Mouse (Mus musculus) ovary, postnatal 36 days (tissue): ENCODE measurements at regions not wholly inside any gene's neighbourhood (a gene's known extent, or its start where the extent isn't known, plus 50 kb on each side); places are given as distances from the start of the nearest gene placed in this dataset.

Experiments
- DNase-seq: peaks from one replicate; pipeline ENCODE4 v3.0.0; 2022; ENCODE audit warnings: low spot score, mixed read lengths

DNA sequence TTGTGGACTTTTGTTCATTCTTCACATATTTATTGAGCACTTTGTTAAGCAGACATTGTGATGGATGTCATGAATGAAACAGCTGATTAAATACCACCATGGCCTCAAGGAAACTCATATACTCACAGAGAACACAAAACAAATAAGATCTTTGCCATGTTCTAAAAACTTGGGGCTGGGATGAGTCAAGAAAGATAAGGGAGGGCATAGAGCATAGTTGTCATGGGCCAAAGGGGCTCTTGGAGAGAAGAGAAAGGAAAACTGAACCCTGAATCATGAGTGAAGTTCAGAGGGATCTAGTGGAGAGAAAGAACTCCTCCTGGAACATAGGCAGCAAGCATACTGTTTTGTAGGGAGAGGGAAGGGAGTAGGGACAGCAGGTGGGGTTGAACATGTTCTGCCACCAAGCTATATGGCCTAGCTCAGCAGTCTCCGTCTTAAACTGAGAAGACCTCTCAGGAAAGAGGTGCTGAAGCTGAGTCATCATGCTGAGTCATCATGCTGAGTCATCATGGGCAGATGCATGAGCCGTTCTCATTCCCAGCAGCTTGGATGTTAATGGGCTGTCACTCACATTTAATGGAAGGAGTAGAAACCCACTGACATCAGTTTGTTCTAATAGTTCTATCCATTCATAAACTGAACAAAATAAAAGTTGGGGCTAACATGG lies 69.6 kb downstream of the Cetn3 start:
- DNase-seq = no peak

DNA sequence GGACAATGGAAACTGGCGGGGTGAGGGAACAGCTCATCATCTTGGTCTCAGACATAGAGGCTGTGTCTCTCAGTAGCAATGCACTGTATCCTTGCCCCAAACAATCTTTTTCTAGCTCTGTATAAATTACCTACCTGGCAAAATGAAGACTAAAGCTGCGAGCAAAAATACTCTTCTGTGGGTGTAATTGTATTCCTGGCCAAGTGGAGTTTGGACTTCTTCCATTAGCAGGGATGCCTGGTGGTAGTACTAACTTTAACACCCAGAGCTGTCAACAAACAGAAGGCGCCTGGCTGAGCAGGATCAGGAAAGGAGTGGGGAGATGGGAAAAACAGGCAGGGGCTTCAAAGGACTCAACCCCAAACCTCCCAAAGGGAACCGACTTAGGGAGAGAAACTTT lies 73.2 kb downstream of the Cetn3 start:
- no peak for DNase-seq

DNA sequence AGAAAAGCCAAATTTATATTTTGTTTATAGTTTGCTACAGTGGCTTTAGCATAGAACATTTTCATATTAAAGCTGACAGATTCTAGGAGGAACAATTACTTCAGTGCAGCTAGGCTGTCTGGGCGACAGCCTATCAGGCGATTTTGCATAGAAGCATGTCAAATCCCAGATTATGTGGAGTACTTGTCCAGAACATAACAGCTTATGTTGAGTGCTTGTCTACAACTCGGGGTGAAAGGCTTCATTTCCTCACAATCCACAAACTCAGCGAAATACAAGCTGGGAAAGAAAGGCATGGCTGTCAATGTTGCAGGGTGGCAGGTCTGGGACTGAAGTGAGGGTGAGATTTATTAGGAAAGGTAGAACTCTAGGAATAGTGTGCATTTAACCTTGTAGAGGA lies 77.8 kb downstream of the Cetn3 start:
- DNase-seq = no peak

DNA sequence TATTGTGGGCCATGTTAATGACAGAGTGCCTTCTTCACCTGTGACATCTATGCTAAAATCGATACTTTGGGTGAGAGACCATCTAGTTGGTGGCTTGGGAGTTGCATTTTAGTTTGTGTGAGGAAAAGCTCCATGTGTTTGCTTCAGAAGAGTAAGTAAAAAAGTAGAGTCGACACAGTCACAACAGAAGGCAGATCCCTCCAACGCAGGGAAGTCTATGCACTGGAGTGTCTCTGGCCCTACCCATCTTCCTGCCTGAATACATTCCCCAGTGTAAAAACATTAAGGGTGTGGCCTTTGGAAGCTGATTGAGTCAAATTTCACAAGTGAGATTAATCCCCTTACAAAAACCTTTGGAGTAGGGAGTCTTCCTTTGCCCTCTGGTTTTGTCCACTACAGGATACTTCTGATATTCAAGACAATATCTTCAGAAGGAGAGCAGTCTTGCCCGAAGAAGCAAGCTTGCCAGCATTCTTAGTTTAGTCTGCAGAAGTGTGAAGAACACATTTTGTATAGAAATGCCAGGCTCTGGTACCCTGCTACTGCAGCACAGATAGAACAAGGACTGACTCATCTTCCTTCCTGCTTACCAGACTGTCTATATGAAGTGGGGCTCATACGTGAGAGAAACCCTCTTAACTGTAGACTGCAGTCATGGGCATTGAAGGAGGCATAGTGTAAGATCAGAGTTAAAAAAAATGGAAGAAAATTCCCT lies 79.2 kb downstream of the Cetn3 start:
- no peak for DNase-seq

DNA sequence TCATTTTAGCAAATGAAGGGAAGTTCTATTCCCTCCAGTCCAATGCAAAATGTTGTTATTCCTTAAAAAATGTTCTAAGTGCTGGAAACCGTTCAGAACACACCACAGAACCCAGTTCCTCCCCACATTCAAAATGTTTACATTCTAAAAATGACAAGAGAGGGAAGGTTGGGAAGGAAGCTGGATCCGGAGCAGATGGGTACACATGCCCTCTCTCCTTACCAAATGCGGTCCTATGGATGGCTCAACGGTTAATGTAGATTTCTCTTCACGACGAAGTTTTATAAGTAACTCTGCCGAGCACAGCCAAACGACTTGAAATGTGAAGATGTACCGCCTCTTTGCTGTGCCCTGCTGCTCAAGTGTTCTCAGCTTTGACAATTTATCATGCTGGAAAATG lies 88.3 kb downstream of the Cetn3 start:
- no peak for DNase-seq

DNA sequence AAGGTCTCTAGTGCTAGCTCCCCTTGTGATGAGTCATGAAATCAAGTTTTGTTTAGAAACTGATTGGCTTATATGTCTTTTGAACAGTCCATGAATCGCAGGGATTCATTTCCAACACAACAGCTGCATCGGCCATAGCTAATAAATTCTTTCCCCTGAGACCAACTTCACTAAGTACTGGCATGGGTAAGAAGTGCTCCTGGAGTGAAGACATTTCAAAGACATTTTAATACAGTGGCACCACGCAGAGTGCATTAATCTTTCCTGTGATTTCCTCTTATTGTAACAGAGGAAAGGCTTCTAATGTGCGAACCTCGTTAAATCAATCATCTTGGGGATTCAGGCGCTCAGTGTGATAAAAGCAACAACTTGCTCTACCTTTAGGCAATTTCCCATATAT lies 103.0 kb downstream of the Cetn3 start:
- DNase-seq = no peak

DNA sequence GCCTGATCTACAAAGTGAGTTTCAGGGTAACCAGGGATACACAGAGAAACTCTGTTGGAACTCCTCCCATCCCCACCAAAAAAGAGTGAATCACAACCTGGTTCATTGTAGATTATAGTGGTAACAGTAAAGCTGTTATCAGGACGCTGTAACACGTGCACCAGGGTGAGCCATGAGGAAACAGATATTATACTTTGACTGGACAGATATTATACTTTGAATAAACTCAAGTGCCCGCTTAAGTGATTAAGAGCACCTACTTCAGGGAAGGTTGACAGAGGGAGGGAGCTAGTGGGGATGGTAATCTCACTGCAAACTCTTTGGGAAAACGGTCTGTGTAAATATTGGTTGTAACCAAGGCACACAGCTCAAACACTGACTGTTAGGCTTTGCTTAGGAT lies 147.4 kb downstream of the Cetn3 start:
- DNase-seq = no peak

DNA sequence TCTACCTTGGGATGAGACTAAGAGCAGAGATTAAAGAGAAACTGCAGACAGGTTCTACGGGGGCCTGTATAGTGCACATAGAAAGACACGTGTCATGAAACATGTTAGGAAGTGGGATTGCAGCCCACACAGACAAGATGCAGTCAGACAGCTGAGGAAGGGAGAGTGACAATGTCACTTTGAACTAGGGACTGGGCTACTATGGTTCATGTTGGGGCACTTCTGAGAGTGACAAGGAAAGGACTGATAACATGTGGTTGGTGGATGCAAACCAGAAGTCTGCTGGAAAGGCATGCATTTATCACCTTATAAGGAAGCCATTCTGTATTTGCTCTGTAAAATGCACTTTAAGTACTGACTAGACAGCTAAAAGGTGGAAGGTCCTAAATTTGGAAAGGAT lies 148.3 kb downstream of the Cetn3 start:
- no peak for DNase-seq

DNA sequence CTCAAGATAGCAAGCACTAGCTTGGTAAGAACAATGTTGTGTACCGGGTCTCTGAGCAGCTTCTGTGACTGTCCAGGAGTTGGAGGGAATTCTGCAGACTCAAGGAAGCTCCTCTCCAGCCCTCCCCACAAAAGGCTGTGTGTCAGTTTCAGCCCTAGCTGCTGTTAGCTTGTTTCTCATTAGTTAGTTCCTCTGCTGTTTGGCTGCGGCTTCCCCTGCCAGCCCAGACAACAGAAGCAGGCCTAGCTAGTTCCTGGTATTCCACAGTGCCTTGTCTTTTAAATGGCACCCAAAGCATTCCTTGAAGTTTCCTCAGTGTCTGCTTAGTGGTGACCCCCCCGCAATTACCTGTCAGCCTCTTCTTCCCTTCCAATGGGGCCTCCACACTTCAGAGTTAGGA lies 154.2 kb downstream of the Cetn3 start:
- DNase-seq = no peak

DNA sequence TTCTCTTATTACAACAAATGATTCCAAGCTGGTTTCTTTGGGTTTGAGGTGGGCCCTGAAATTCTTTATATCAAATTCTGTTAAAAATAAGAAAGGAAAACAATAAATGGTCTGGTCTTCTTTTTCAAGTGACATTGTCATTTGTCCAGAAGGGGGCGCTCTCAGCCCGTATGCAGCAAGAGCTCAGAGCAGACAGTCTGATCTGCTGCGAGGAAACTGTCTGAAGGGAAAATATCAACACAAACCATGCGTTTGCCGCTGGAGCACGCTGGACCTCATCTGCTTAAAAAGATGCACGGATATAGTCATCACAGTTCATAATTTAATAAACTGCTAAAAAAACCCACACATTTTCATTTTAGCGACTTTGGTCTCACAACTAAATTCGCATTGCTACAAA lies 161.2 kb downstream of the Cetn3 start:
- DNase-seq = peak; percentile 66

DNA sequence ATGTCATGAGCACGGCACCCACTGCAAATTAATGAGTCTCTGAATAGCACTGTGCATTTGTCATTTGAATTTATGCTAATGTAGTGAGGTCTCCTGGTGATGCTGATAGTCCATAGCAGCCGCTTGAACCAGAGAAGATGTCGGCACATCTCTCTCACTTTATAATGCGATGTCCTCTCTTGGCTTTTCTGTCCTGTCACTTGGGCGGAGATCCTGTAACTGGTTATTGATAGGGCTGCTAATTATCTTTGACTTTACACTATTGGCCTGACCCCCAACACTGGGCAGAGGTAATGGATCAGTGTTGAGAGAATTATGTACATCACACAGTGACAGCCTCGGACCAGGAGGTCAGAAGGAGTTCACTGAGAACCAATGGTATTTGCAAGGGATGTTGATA lies 161.6 kb downstream of the Cetn3 start:
- no peak for DNase-seq

DNA sequence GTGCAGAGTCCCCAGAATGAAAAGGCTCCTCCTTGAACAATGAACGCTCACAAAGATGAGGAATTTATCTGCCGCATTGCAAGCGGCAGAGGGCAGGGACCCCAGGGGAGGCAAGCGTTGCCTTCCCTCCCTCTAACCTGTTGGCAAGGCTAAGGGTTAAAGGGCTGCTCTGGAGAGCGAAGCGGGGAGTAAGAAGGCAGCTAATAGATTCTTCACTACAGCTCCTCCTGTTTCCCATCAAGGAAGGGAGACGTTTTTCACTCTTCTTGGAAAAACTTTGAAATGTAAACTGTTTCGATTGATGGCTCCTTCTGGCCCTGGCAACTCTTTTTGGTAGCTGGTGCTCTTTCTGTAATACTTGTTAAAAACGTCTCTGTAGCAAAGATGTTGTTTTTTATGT lies 162.9 kb downstream of the Cetn3 start:
- no peak for DNase-seq

DNA sequence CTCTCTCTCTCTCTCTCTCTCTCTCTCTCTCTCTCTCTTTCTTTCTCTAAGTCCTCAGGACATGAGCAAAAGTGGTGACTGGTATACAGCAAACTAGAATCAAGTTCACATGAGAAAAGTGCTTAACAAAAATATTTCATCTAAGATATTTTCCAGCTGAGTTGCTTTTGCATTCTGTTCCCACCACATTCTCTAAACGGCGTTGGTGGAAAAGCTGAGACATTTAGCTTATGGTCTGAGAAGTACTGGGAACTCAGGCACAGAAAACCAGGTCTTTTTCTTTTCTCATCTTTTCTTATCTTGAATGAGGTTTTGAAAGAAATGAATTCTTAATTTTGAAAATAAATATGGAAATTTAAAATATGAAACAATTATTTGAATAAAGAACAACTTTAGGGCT lies 182.6 kb downstream of the Cetn3 start:
- no peak for DNase-seq

DNA sequence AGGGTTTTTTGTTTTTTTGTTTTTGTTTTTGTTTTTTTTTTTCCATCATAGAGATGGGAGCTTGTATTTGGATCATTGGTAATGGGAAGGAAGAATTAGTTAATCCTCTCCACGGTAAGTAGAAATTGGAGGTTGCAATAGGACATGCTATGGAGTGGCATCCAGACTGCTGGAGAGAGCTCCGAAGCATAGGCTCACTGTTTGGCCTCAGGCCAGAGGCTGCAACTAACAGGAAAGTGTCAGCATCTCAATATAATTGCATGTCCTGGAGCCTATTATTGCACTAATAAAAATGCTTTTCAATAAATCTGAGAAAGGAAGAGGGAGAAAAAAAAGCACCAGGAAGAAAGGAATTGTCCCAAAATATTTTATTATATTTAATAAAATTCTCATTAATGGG lies 193.0 kb downstream of the Cetn3 start:
- no peak for DNase-seq

DNA sequence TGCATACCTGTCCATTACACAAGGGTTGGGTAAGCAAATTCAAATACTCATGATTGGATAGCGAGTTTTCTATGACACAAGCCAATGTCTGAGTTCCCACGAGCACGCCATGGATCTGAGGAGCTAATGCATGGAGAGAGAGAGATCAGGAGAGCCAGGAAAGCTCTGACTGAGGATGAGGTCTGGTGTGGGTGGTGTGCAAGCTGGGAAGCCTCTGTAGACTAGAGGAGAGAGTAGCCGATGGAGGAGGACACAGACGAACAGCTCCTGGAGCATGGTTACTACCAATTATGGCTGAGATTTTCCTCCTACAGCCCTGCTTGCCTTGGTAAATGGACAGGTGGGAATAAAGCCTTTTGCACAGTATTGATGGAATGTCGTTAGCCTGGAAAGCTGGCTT lies 195.1 kb downstream of the Cetn3 start:
- DNase-seq = no peak

DNA sequence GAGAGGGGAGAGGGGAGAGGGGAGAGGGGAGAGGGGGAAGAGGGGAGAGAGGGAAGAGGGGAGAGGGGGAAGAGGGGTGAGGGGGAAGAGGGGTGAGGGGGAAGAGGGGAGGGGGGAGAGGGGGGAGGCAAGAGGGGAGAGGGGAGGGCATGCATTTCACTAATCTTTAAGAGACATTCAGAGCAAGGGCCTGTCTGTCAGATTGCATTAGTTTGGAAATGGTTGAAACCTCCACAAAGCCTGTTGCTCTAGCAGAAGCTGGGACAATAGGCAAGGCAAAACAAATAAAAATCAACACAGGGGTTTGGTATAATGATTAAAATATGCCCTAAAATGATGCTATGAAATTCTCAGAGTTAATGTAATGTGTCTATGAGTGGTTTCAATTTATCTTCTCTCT lies 196.4 kb downstream of the Cetn3 start:
- no peak for DNase-seq

DNA sequence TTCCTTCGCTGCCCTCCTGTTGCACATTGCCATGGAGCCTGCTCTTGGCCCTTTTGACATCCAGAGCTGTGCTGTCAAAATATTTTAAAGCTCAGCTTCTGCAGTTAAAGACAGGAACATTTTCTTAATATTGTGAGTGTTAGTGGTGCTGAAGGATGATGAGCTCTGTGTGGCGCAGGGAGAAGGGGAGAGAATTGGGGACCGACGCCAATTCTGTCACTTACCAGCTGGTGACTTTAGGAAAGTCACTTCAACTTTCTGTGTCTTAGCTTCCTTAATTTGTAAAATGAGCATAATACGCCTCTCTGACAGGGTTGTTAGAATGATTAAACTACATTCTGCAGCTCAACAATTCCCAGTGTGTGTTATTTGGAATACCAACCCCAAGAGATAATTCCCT lies 197.2 kb downstream of the Cetn3 start:
- no peak for DNase-seq

DNA sequence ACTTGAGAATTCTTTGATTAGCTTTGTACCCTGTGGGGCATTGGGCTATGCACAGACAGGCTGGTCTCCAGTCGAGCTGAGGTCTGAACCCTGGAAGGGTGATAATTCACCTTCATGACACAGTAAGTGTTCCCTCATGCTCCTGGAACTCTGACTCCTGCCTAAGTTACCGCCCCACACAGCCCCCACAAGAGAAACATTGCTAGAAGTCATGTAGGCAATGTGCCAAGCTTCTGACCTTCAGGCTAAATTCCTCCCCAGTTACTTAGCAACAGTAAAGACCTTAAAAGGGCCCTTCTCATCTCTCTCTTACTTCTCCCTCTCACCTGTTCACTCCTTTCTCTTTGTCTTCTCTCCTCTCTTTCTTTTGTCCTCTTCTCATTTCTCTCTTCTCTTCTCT lies 199.6 kb downstream of the Cetn3 start:
- no peak for DNase-seq

DNA sequence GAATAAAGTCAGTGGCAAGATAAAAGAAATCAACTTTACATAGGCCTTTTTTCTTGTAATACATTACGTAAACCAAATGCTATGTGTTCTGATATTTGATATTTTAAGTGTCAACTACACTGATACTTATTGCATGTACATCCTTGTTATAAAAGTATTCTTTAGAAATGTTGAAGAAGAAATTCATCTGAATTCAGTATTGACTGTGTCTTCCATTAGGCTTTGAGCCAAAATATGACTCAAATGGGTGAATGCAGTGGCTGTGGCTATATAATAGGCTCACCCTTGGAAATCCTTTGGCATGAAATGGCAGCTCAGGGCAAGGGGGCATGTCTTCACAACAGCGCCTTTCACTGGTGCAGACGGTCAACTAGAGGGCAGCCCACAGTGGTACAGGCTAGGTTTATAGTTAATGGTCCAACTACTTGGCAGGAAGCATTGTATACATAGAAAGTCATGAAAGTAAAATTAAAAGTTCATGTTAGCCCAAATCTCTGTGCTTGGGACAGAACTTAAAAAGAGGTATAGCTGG lies 217.9 kb downstream of the Cetn3 start:
- no peak for DNase-seq

DNA sequence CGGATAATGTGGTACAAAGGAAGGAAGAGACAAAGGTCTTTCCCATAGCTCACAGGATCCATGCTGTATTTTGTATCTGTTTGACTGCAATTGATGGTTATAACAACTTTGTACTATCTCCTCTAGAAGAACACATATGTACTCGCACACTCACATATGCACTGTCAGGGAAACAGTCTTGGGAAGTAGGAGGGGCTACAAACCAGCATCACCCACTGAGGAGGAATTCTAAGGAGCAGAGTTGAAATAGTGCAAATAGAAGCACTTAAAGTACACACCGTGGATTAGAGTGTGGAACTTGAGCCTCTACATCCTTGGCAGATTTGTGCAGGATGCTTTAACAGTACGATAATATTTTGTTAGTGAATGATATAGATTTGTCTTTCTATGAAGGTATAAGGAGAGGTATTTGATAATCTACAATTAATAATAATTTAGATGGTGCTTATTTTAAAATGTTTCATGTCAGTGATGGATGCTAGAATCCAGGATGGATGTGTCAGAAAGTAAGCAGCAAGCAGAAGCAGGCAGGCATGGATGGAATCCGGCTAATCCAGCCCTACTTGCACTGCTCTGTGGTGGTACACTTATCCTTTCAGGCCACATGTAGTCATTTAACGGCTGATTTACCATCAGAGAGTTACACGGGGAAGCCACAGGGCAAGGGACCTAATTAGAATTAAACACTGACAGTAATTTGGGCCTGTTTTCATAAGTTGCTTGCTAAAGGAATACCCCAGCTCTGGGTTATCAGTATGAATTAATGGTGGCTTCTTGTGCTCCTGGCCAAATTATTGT lies 223.3 kb downstream of the Cetn3 start:
- DNase-seq = no peak

DNA sequence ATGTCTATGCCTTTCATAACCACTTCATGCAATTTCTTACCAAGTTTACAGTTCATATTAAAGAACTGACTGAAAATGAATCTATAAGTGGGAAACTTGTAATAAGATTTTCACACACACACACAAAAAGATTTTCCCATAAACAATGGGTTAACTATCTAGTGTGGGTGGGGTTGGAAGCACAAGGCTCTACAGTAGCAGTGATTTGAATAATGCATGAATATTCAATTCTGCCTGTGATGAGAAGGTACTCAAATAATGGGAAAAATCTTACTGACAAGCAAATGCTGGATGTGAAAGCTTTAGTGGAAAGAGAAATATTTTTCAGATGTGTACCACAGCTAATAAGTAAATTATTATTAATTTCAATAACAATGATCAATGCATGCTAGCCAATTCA lies 224.3 kb downstream of the Cetn3 start:
- no peak for DNase-seq

DNA sequence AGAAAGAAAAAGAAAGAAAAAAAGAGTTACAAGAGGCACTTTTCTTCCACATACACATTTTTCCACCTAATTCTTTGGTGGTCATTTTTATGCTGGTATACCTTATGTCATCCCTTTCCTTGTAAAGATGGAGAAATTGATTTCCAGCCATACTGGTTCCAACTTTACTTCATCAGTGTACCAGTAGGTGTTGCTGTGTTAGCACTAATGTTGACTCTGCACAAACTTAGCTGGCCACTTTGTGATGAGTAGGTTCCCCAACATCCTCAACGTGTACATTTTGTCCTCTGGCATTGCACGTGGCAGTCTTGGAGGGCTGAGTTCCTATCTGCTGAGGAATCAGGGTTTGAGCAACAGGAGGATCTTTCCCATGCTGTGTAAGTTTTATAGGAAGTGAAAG lies 256.7 kb downstream of the Cetn3 start:
- no peak for DNase-seq

DNA sequence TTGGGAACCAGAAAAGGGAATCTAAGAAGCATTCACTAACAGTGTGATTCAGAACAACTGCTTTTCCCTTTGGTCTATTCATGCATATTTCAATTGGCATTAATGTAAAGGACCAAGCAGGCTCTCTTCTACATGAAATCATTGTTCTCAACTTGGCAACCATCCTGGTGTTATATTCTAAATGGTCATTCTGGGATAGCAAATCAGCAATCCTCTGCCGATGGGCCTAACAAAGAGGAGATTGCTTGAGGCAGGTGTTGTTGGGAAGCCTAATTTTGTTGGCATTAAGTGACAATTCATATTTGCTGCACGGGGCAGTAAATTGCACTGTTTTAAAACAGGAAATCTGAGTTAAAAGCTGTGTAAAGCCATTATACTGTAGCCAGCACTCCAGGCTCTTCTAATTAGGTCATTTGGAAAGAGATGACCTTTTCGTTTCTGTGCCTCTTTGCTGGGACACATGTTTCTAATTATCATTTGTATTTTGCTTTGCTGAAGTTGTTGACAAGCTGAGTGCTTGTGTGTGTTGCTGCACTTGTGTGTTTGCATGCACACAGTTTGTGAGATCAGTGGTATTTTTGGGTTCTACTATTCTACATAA lies 275.4 kb downstream of the Cetn3 start:
- no peak for DNase-seq
